Mouse (Mus musculus): ENCODE measurements at regions not wholly inside any gene's neighbourhood (a gene's known extent, or its start where the extent isn't known, plus 50 kb on each side); places are given as distances from the start of the nearest gene placed in this dataset.

GRCm38 (mm10) chr6:17157270-17157669 is 92.3 kb downstream of the Tes start:
- DNase-seq (ENCODE audit: low spot score in 2 of 2), result no peak

- peak in 1 of 2 experiments; percentile 37 for DNase-seq (ENCODE audit: low spot score in 2 of 2)
Measured at GRCm38 (mm10) chr6:17169971-17170781, 105.2 kb downstream of the Tes start.

- DNase-seq (ENCODE audit: low spot score in 2 of 2), result no peak
Measured at GRCm38 (mm10) chr6:17170782-17171272, 105.9 kb downstream of the Tes start.

- peak in 1 of 2 experiments; percentile 28 for DNase-seq (ENCODE audit: low spot score in 2 of 2)
Measured at GRCm38 (mm10) chr6:17171273-17172011, 106.5 kb downstream of the Tes start.

- no peak for DNase-seq (ENCODE audit: low spot score in 2 of 2)
Measured at GRCm38 (mm10) chr6:17172050-17172449, 107.1 kb downstream of the Tes start.

GRCm38 (mm10) chr6:17177153-17177552 is 103.8 kb upstream of the Cav2 start:
- no peak for DNase-seq (ENCODE audit: low spot score in 2 of 2)

GRCm38 (mm10) chr6:17179476-17179875 is 101.5 kb upstream of the Cav2 start:
- DNase-seq (ENCODE audit: low spot score in 2 of 2), result no peak

GRCm38 (mm10) chr6:17186604-17187003 is 94.4 kb upstream of the Cav2 start:
- no peak for DNase-seq (ENCODE audit: low spot score in 2 of 2)

- DNase-seq (ENCODE audit: low spot score in 2 of 2), result no peak
Measured at GRCm38 (mm10) chr6:17187106-17187505, 93.9 kb upstream of the Cav2 start.

GRCm38 (mm10) chr6:17195538-17195937 is 85.4 kb upstream of the Cav2 start:
- no peak for DNase-seq (ENCODE audit: low spot score in 2 of 2)

- no peak for DNase-seq (ENCODE audit: low spot score in 2 of 2)
Measured at GRCm38 (mm10) chr6:17197728-17198397, 83.1 kb upstream of the Cav2 start.

- DNase-seq (ENCODE audit: low spot score in 2 of 2), result no peak
Measured at GRCm38 (mm10) chr6:17198876-17199275, 82.1 kb upstream of the Cav2 start.

GRCm38 (mm10) chr6:17201916-17202636 is 78.9 kb upstream of the Cav2 start:
- DNase-seq (ENCODE audit: low spot score in 2 of 2), result no peak

- DNase-seq (ENCODE audit: low spot score in 2 of 2), result no peak
Measured at GRCm38 (mm10) chr6:17203302-17203701, 77.7 kb upstream of the Cav2 start.

- DNase-seq (ENCODE audit: low spot score in 2 of 2), result no peak
Measured at GRCm38 (mm10) chr6:17203900-17204686, 76.9 kb upstream of the Cav2 start.

- no peak for DNase-seq (ENCODE audit: low spot score in 2 of 2)
Measured at GRCm38 (mm10) chr6:17206932-17207331, 74.1 kb upstream of the Cav2 start.

- DNase-seq (ENCODE audit: low spot score in 2 of 2), result no peak
Measured at GRCm38 (mm10) chr6:17209792-17210191, 71.2 kb upstream of the Cav2 start.

GRCm38 (mm10) chr6:17211346-17211745 is 69.6 kb upstream of the Cav2 start:
- no peak for DNase-seq (ENCODE audit: low spot score in 2 of 2)

GRCm38 (mm10) chr6:17214774-17215173 is 66.2 kb upstream of the Cav2 start:
- DNase-seq (ENCODE audit: low spot score in 2 of 2), result no peak

GRCm38 (mm10) chr6:17216442-17216841 is 64.5 kb upstream of the Cav2 start:
- DNase-seq (ENCODE audit: low spot score in 2 of 2), result no peak

GRCm38 (mm10) chr6:17223744-17224143 is 57.2 kb upstream of the Cav2 start:
- no peak for DNase-seq (ENCODE audit: low spot score in 2 of 2)
